Mouse (Mus musculus) spleen, adult 2 months (tissue): ENCODE data around the gene Mgst1.

Experiments used
- CTCF ChIP-seq: fragments of 200-500 bp; IDR thresholded peaks from 2 replicates; pipeline ENCODE4 v1.5.1; 2011; ENCODE audit warnings: mild to moderate bottlenecking, inconsistent platforms; ENCODE audit not compliant: insufficient read depth, insufficient read length, insufficient replicate concordance; ENCODE audit errors: extremely low read depth
- POLR2A ChIP-seq: fragments of 200-500 bp; IDR thresholded peaks from 2 replicates; pipeline ENCODE4 v1.6.1; 2011; ENCODE audit warnings: low read depth, low read length, inconsistent platforms

DNA sequence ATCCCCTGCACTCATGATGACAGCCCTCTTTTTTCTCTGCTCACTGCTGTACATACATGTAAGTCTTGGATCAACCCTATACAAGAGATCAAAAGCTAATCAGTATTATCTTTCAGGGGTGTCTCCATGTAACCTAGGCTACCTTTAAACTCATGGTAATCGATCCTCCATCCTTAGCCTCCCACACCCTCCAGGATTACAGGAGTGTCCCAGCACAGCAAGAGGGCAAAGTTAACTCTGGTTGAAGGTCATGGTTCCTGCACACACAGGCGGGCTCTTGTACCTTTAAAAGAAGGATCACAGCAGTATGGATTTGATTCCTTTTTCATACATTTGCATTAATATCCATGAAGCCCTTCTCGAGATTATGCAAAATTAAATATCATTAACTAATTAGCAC lies 40.5 kb upstream of the Mgst1 start:
- TF ChIP-seq POLR2A: no peak
- TF ChIP-seq CTCF: no peak
